Mouse (Mus musculus) A20 (cell line): ENCODE results near the gene Myo18b.

Experiments used
- DNase-seq: peaks from one replicate; pipeline ENCODE4 v3.0.0-alpha.2; 2011; ENCODE audit warnings: low read depth, low spot score

Gene Myo18b

GRCm38 (mm10) chr5:112748001-112748719, 148.0 kb downstream of the Myo18b start:
- no peak for DNase-seq

GRCm38 (mm10) chr5:112747306-112747930, 148.7 kb downstream of the Myo18b start:
- no peak for DNase-seq

GRCm38 (mm10) chr5:112745176-112745575, 151.0 kb downstream of the Myo18b start:
- no peak for DNase-seq

DNA sequence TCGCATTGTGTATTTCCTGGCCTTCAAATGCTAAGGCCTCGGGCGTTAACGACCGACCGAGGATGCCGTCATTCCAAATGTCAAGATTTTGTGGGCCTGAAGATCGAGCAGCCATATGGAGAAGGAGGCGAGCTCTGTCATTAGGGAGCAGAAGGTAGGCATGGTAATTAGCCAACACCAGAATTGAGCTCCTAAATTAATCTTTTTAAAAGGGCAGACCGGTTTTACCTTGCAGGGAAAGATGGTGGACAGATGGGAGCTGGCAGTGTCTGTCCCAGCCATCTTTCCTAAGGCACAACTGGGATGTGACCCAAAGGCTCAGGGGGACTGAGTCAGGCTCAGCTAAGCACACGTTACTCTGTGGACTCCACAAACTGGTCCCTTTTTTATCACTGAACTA, 151.6 kb downstream of the Myo18b start:
- DNase-seq: no peak

DNA sequence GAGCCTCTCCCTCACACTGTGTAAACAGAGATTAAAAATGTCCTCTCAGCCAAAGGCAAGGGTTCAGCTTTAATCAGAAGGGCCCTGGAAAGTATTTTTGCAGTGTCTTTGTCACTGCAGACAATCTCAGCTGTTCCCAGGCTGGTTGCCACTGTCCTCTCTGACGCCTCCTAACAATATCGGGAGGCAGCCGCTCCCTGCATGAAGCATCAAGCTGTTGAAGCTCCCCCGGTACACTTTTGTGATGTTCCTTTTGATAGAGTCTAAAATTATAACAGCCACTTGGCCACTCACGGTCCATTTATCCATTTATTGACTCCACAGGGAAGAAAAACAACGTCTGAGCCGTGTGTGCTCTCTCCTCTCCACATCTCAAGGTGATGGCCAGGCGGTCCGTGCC, 153.0 kb downstream of the Myo18b start:
- DNase-seq: no peak

- DNase-seq: no peak
Observed at GRCm38 (mm10) chr5:112740651-112741050, 155.5 kb downstream of the Myo18b start.

DNA sequence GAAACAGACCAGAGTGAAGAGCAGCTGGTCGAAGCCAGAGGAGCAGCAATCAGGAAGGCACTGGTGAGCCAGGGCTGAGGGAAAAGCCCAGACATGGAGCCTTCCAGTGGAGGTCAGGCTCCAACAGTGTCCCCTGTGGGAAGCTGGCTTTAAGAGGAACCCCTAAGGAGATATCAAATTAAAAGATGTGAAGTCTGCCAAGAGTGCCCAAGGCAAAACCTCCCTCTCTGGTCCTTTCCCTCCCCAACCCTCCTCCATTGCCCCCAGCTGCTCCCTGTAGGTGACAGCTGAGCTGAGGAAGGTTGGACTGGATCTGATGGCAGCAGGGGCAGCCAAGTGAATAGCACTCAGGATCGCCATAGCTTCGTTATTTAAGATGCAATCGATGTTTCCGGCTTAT, 161.1 kb downstream of the Myo18b start:
- DNase-seq: no peak

- DNase-seq: no peak
Observed at GRCm38 (mm10) chr5:112730604-112731003, 165.6 kb downstream of the Myo18b start.

- DNase-seq: no peak
Observed at GRCm38 (mm10) chr5:112728432-112728831, 167.7 kb downstream of the Myo18b start.

GRCm38 (mm10) chr5:112718655-112719306, 177.4 kb downstream of the Myo18b start:
- no peak for DNase-seq

DNA sequence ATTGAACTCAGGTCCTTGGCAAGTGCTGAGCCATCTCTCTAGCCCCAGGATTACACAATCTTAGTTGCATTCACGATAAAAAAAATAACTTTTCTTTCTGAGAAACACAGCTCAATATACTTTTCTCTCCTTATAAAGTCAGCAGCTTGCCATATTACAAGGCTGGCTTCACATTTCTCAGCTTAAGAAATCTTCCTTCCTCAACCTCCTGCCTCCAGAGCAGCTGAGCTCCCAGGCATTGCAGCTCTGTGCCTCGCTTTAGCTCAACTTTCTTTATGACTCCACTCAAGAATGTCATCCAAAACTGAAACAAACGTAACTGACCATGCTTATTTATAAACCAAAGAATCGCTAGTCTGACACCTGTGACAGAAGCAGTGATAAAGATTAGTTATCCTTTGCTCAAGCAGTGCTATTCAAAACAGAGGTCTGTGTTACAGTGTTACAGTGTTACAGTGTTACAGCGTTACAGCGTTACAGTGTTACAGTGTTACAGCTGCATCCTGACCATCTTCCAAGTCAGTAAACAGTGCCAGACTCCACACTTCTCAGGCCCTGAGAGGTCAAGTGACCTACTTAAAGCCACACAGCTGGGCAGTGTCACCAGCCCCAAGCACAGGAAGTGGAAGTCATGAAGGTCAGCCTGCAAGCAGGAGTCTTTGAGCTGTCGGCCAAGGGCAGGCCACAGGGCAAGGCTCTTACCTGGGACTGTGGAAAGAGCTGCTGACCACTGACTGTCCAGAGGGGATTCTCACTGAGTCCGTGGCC, 181.3 kb downstream of the Myo18b start:
- no peak for DNase-seq

- DNase-seq: no peak
Observed at GRCm38 (mm10) chr5:112709831-112710230, 186.3 kb downstream of the Myo18b start.

DNA sequence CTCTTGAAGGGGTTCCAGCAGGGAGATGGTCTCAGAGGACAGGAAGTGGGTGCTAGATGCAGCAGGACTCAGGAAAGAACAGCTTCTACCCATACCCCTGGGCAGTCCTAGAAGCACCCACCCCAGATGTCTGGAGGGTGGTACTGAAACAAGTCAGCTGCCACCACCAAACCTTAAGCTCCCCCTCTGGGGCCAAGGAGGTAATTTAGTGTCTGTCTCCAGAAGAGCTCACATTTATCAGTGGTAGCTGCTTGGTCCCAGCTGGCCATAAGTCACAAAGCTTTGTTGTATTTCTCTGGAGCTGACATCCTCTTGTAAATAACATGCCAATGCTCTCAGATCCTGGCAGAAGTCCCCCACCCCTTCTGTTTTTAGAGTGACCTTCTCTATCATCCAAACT, 187.7 kb downstream of the Myo18b start:
- DNase-seq: no peak

- DNase-seq: no peak
Observed at GRCm38 (mm10) chr5:112707478-112707877, 188.7 kb downstream of the Myo18b start.

GRCm38 (mm10) chr5:112700794-112701193, 195.4 kb downstream of the Myo18b start:
- DNase-seq: no peak

- no peak for DNase-seq
Observed at GRCm38 (mm10) chr5:112696683-112697082, 199.5 kb downstream of the Myo18b start.

DNA sequence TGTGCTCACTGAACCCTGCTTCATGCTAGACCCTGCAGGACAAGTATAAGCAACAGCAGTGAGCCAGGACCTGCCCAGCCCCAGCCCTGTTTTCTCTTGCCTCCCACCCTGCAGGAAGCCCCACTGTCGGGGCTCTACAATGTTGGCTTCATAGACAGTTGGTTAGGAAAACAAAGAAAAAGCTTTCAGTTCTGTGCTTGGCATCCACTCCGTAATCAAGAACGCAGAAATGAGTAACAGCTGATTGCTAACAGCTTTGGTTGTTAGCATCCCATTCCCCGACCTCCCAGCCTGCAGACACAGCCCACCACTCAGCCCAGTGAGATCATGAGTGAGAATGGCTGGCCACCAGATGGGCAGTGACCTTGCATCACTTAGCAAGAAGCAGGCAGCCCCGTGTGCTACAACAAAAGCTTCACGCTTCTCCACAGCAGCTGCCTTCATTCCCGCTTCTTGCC, 200.9 kb downstream of the Myo18b start:
- DNase-seq: no peak

DNA sequence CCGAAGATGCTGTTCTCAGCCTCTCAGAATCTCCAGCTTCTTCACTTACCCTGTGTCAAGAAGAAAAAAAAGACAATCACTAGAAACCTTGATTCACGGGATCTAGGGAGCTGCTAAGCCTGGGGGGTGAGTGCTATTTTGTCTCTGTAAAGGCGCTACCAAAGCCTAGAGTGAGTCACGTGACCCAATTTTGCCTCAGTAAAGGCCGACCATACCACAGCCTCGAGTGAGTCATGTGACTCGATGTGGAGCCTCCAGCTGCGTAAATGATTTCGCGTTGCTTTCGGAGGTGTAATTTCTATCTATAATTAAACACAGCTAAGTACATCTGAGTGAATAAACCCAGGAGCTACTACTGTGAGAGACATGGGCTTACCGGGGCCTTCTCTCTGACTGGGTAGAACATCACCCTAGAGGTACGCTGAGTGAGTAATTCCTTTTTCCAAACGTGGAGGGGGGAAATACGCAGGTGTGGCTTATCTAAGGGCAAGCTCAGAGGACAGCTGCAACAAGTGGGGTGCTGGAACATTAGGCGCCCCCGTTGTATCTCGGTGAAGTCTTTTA, 202.8 kb downstream of the Myo18b start:
- no peak for DNase-seq

DNA sequence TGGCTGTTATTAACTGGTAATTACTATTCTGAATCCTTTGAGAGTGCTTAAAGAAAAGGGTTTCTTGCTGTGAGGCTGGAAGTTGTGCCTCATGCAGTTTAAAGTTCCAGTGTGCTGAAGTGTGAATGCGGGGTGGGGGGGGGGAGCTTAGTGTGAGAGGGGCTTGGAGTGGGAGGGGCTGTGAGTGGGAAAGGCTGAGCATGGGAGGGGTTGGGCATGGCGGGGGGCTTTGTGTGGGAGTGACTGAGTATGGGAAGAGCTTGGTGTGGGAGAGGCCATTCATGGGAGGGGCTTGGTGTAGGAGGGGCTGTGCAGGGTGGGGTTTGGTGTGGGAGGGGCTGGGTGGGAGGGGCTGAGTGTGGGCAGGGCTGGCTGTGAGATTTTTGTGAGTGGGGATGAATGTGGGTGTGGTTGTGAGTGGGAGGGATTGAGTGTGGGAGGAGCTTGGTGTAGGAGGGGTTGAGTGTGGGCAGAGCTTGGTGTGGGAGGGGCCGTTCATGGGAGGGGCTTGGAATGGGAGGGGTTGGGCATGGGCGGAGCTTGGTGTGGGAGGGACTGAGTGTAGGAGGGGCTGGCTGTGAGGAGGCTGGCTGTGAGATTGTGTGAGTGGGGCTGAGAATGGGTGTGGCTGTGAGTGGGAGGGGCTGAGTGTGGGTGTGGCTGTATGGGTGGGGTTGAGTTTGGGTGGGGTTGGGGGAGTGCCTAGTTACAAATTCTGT, 208.9 kb downstream of the Myo18b start:
- DNase-seq: no peak

- no peak for DNase-seq
Observed at GRCm38 (mm10) chr5:112686309-112687099, 209.7 kb downstream of the Myo18b start.
